Mouse (Mus musculus): ENCODE data around the gene Chek2. TPM values are rescaled to one million over a fixed set of nuclear protein-coding genes. Genes with fewer than 3 reads are reported as not detected.
A peak's percentile ranks its signal among the peaks of the same experiment; 100 is the strongest.

The Chek2 gene
- 2.2 and 3.3 TPM in 2 replicates for polyA plus RNA-seq (2012; rRNA removed)

GRCm38 (mm10) chr5:110839678-110840365 is at the start of gene Chek2, which contains the start of gene Hscb:
Chek2 (plus strand) TSS chr5:110839979.
Hscb (minus strand) TSS chr5:110839777.
- H3K4me3 ChIP-seq (replicated peaks; ENCODE audit: insufficient read depth, low read depth, low read length), result peak within 1 kb of the TSS; percentile 85
- under 1% methylated on average over 41 of the region's 41 CpGs for WGBS
- TF ChIP-seq POLR2A (IDR thresholded peaks at IDR 0.05; ENCODE audit: borderline replicate concordance, insufficient read depth, low read length) (peak; percentile 79), CTCF (IDR thresholded peaks at IDR 0.05; ENCODE audit: borderline replicate concordance, insufficient read depth, low read depth, low read length) (peak; percentile 41; the same call in 1 of the 2 replicates)
- H3K4me1 ChIP-seq (ENCODE audit: control insufficient read depth, insufficient read depth, low read length), result no peaks in the 10 kb centered on the region
- H3K27me3 ChIP-seq (ENCODE audit: control insufficient read depth, insufficient read depth, low read length), result no peaks in the 10 kb centered on the region
- peak; percentile 100 for DNase-seq
- H3K27ac ChIP-seq (ENCODE audit: insufficient read depth, low read length), result peak within 1 kb of the TSS; percentile 95

- no peaks in the 10 kb centered on the region for H3K27me3 ChIP-seq (ENCODE audit: control insufficient read depth, insufficient read depth, low read length)
- DNase-seq, result no peak
- WGBS, result 36% methylated on average over 7 of the region's 7 CpGs
- no peak overlapping the region for H3K27ac ChIP-seq (ENCODE audit: insufficient read depth, low read length)
- no peak overlapping the region for H3K4me3 ChIP-seq (replicated peaks; ENCODE audit: insufficient read depth, low read depth, low read length)
- peaks cover 22% of the 10 kb centered on the region for H3K4me1 ChIP-seq (ENCODE audit: control insufficient read depth, insufficient read depth, low read length)
- TF ChIP-seq CTCF (IDR thresholded peaks at IDR 0.05; ENCODE audit: borderline replicate concordance, insufficient read depth, low read depth, low read length) (no peak), POLR2A (IDR thresholded peaks at IDR 0.05; ENCODE audit: borderline replicate concordance, insufficient read depth, low read length) (no peak)
Observed at GRCm38 (mm10) chr5:110794363-110794762, 45.4 kb upstream of the Chek2 start.

GRCm38 (mm10) chr5:110797696-110798095 is 42.1 kb upstream of the Chek2 start:
- Histone ChIP-seq H3K4me1 (ENCODE audit: control insufficient read depth, insufficient read depth, low read length) (peaks cover 52% of the 10 kb centered on the region), H3K4me3 (replicated peaks; ENCODE audit: insufficient read depth, low read depth, low read length) (no peak overlapping the region), H3K27ac (ENCODE audit: insufficient read depth, low read length) (no peak overlapping the region), H3K27me3 (ENCODE audit: control insufficient read depth, insufficient read depth, low read length) (no peaks in the 10 kb centered on the region)
- WGBS, result 42% methylated on average over 4 of the region's 4 CpGs
- peak in 1 of 2 experiments; percentile 56 for DNase-seq
- TF ChIP-seq CTCF (IDR thresholded peaks at IDR 0.05; ENCODE audit: borderline replicate concordance, insufficient read depth, low read depth, low read length) (no peak), POLR2A (IDR thresholded peaks at IDR 0.05; ENCODE audit: borderline replicate concordance, insufficient read depth, low read length) (no peak)

GRCm38 (mm10) chr5:110801036-110801624 is 38.6 kb upstream of the Chek2 start:
- peak in 1 of 2 experiments; percentile 52 for DNase-seq
- peak overlapping the region; percentile 89 for H3K27ac ChIP-seq (ENCODE audit: insufficient read depth, low read length)
- peak overlapping the region; percentile 39 for H3K4me3 ChIP-seq (replicated peaks; ENCODE audit: insufficient read depth, low read depth, low read length)
- peaks cover 57% of the 10 kb centered on the region for H3K4me1 ChIP-seq (ENCODE audit: control insufficient read depth, insufficient read depth, low read length)
- no peaks in the 10 kb centered on the region for H3K27me3 ChIP-seq (ENCODE audit: control insufficient read depth, insufficient read depth, low read length)
- no peak for TF ChIP-seq CTCF (IDR thresholded peaks at IDR 0.05; ENCODE audit: borderline replicate concordance, insufficient read depth, low read depth, low read length)
- TF ChIP-seq POLR2A (IDR thresholded peaks at IDR 0.05; ENCODE audit: borderline replicate concordance, insufficient read depth, low read length), result no peak
- WGBS, result 18% methylated on average over 3 of the region's 3 CpGs

GRCm38 (mm10) chr5:110802186-110802585 is 37.6 kb upstream of the Chek2 start:
- no peaks in the 10 kb centered on the region for H3K27me3 ChIP-seq (ENCODE audit: control insufficient read depth, insufficient read depth, low read length)
- TF ChIP-seq POLR2A (IDR thresholded peaks at IDR 0.05; ENCODE audit: borderline replicate concordance, insufficient read depth, low read length) (no peak; the same call in 1 of the 2 replicates), CTCF (IDR thresholded peaks at IDR 0.05; ENCODE audit: borderline replicate concordance, insufficient read depth, low read depth, low read length) (no peak)
- 5% methylated on average over 4 of the region's 4 CpGs for WGBS
- DNase-seq, result peak; percentile 85 to 96
- H3K27ac ChIP-seq (ENCODE audit: insufficient read depth, low read length), result peak overlapping the region; percentile 89
- H3K4me1 ChIP-seq (ENCODE audit: control insufficient read depth, insufficient read depth, low read length), result peaks cover 62% of the 10 kb centered on the region
- H3K4me3 ChIP-seq (replicated peaks; ENCODE audit: insufficient read depth, low read depth, low read length), result peak overlapping the region; percentile 39

GRCm38 (mm10) chr5:110802809-110803208 is 37.0 kb upstream of the Chek2 start:
- Histone ChIP-seq H3K4me3 (replicated peaks; ENCODE audit: insufficient read depth, low read depth, low read length) (no peak overlapping the region), H3K4me1 (ENCODE audit: control insufficient read depth, insufficient read depth, low read length) (peaks cover 63% of the 10 kb centered on the region), H3K27me3 (ENCODE audit: control insufficient read depth, insufficient read depth, low read length) (no peaks in the 10 kb centered on the region), H3K27ac (ENCODE audit: insufficient read depth, low read length) (peak overlapping the region; percentile 89)
- no peak for TF ChIP-seq POLR2A (IDR thresholded peaks at IDR 0.05; ENCODE audit: borderline replicate concordance, insufficient read depth, low read length)
- TF ChIP-seq CTCF (IDR thresholded peaks at IDR 0.05; ENCODE audit: borderline replicate concordance, insufficient read depth, low read depth, low read length), result no peak
- no peak for DNase-seq

- Histone ChIP-seq H3K27ac (ENCODE audit: insufficient read depth, low read length) (no peak overlapping the region), H3K4me3 (replicated peaks; ENCODE audit: insufficient read depth, low read depth, low read length) (no peak overlapping the region), H3K4me1 (ENCODE audit: control insufficient read depth, insufficient read depth, low read length) (peaks cover 52% of the 10 kb centered on the region), H3K27me3 (ENCODE audit: control insufficient read depth, insufficient read depth, low read length) (no peaks in the 10 kb centered on the region)
- no peak for DNase-seq
- TF ChIP-seq POLR2A (IDR thresholded peaks at IDR 0.05; ENCODE audit: borderline replicate concordance, insufficient read depth, low read length) (no peak), CTCF (IDR thresholded peaks at IDR 0.05; ENCODE audit: borderline replicate concordance, insufficient read depth, low read depth, low read length) (no peak)
- 77% methylated on average over 7 of the region's 7 CpGs for WGBS
Observed at GRCm38 (mm10) chr5:110804012-110804743, 35.6 kb upstream of the Chek2 start.
